Mouse (Mus musculus) liver, postnatal 0 days (tissue): ENCODE measurements around the gene Dctn1. TPM values are rescaled to one million over a fixed set of nuclear protein-coding genes. Genes with fewer than 3 reads are reported as not detected.

Experiments
- ATAC-seq: fragments of 200-750 bp; cut with Nextera tagmentation; 2 replicates; pipeline ENCODE4 v1.8.0; 2017; ENCODE audit warnings: mild to moderate bottlenecking, moderate library complexity
- DNase-seq: peaks from one replicate; pipeline ENCODE4 v3.0.0-alpha.2; 2016
- H3K27ac ChIP-seq: fragments of 300-500 bp; sonication (generic); 2 replicates; pipeline ENCODE4 v1.5.1; 2014; ENCODE audit warnings: antibody characterized with exemption, moderate library complexity, mild to moderate bottlenecking, low read depth
- H3K27me3 ChIP-seq: fragments of 300-500 bp; sonication (generic); 2 replicates; pipeline ENCODE4 v1.6.1; 2014; ENCODE audit warnings: low read length, control low read depth, mixed read lengths; ENCODE audit not compliant: insufficient read depth
- H3K36me3 ChIP-seq: fragments of 300-500 bp; sonication (generic); replicated peaks from 2 replicates; pipeline ENCODE4 v1.6.1; 2014; ENCODE audit warnings: mild to moderate bottlenecking, control low read depth, low read length, moderate library complexity, mixed read lengths; ENCODE audit not compliant: insufficient read depth
- H3K4me1 ChIP-seq: fragments of 300-500 bp; sonication (generic); 2 replicates; pipeline ENCODE4 v1.6.1; 2014; ENCODE audit warnings: antibody characterized with exemption, mild to moderate bottlenecking, control low read depth; ENCODE audit not compliant: insufficient read depth
- H3K4me2 ChIP-seq: fragments of 300-500 bp; sonication (generic); 2 replicates; pipeline ENCODE4 v1.6.1; 2014; ENCODE audit warnings: low read depth, mild to moderate bottlenecking, low read length, moderate library complexity, mixed read lengths
- H3K4me3 ChIP-seq: fragments of 300-500 bp; sonication (generic); 2 replicates; pipeline ENCODE4 v1.5.1; 2014; ENCODE audit warnings: low read depth, low read length
- H3K9ac ChIP-seq: fragments of 300-500 bp; sonication (generic); replicated peaks from 2 replicates; pipeline ENCODE4 v1.6.1; 2014; ENCODE audit warnings: mild to moderate bottlenecking, moderate library complexity
- H3K9me3 ChIP-seq: fragments of 300-500 bp; sonication (generic); 2 replicates; pipeline ENCODE4 v1.6.1; 2016; ENCODE audit warnings: mild to moderate bottlenecking, control low read depth, low read length, mixed read lengths
- CTCF ChIP-seq: sonication (generic); IDR thresholded peaks from 2 replicates; pipeline ENCODE4 v1.5.1; 2016; ENCODE audit warnings: antibody characterized with exemption, low read depth
- EP300 ChIP-seq: IDR thresholded peaks from 2 replicates; pipeline ENCODE4 v1.6.1; 2016; ENCODE audit warnings: antibody characterized with exemption, low read depth, mild to moderate bottlenecking
- WGBS: fragments of 180-500 bp; shearing (Covaris S2); extraction: QIAGEN DNeasy Blood & Tissue Kit; methylation state at CpG from one replicate; pipeline ENCODE4 v1.1.7; 2014; ENCODE audit not compliant: insufficient replicate concordance; 5-methylcytosine and 5-hydroxymethylcytosine counted together
- polyA plus RNA-seq: library from polyadenylated mRNA; unstranded; fragments of >200 nt; fragmentation: Nextera tagmentation; extraction: Ambion mirVana; gene quantifications from 2 replicates; pipeline ENCODE4 v1.2.1, GENCODE M21; 2015

Dctn1 gene
- polyA plus RNA-seq, 1 experiment from 2014 or later, result 14.7 TPM

GRCm38 (mm10) chr6:83206321-83206720 is 40.6 kb downstream of the Dctn1 start:
- Histone ChIP-seq H3K36me3 (no peaks in the 10 kb centered on the region), H3K9ac (no peak overlapping the region), H3K4me1 (no peaks in the 10 kb centered on the region), H3K27me3 (no peaks in the 10 kb centered on the region), H3K27ac (no peak overlapping the region), H3K4me3 (no peak overlapping the region), H3K4me2 (no peak overlapping the region), H3K9me3 (no peaks in the 10 kb centered on the region)
- no peak for DNase-seq
- ATAC-seq, result no peak
- TF ChIP-seq CTCF, result no peak
- no peak for TF ChIP-seq EP300
- WGBS, result 81% methylated on average over 11 of the region's 11 CpGs

GRCm38 (mm10) chr6:83207361-83208049 is 41.8 kb downstream of the Dctn1 start:
- no peaks in the 10 kb centered on the region for H3K9me3 ChIP-seq
- DNase-seq (no peak), ATAC-seq (no peak)
- no peak for TF ChIP-seq CTCF
- no peak for TF ChIP-seq EP300
- WGBS, result 55% methylated on average over 9 of the region's 9 CpGs
- H3K4me3 ChIP-seq, result no peak overlapping the region
- no peaks in the 10 kb centered on the region for H3K36me3 ChIP-seq
- H3K27me3 ChIP-seq, result no peaks in the 10 kb centered on the region
- H3K27ac ChIP-seq, result no peak overlapping the region
- H3K4me1 ChIP-seq, result no peaks in the 10 kb centered on the region
- no peak overlapping the region for H3K9ac ChIP-seq
- no peak overlapping the region for H3K4me2 ChIP-seq

GRCm38 (mm10) chr6:83208050-83208400 is 42.3 kb downstream of the Dctn1 start:
- Histone ChIP-seq H3K36me3 (no peaks in the 10 kb centered on the region), H3K4me1 (no peaks in the 10 kb centered on the region), H3K9ac (no peak overlapping the region), H3K4me3 (no peak overlapping the region), H3K27ac (no peak overlapping the region), H3K9me3 (no peaks in the 10 kb centered on the region), H3K27me3 (no peaks in the 10 kb centered on the region), H3K4me2 (no peak overlapping the region)
- TF ChIP-seq EP300 (no peak), CTCF (no peak)
- 89% methylated on average over 2 of the region's 2 CpGs for WGBS
- no peak for ATAC-seq
- DNase-seq, result no peak

- Histone ChIP-seq H3K36me3 (no peaks in the 10 kb centered on the region), H3K27ac (no peak overlapping the region), H3K4me1 (no peaks in the 10 kb centered on the region), H3K4me2 (no peak overlapping the region), H3K9ac (no peak overlapping the region), H3K4me3 (no peak overlapping the region), H3K9me3 (no peaks in the 10 kb centered on the region), H3K27me3 (no peaks in the 10 kb centered on the region)
- WGBS, result 51% methylated on average over 2 of the region's 2 CpGs
- DNase-seq (no peak), ATAC-seq (no peak)
- TF ChIP-seq CTCF, result no peak
- TF ChIP-seq EP300, result no peak
Measured at GRCm38 (mm10) chr6:83210495-83210894, 44.8 kb downstream of the Dctn1 start.

- no peaks in the 10 kb centered on the region for H3K9me3 ChIP-seq
- DNase-seq (no peak), ATAC-seq (no peak)
- H3K27ac ChIP-seq, result no peak overlapping the region
- H3K4me2 ChIP-seq, result no peak overlapping the region
- WGBS, result 54% methylated on average over 5 of the region's 5 CpGs
- H3K9ac ChIP-seq, result no peak overlapping the region
- H3K4me1 ChIP-seq, result no peaks in the 10 kb centered on the region
- H3K27me3 ChIP-seq, result no peaks in the 10 kb centered on the region
- H3K4me3 ChIP-seq, result no peak overlapping the region
- TF ChIP-seq EP300 (no peak), CTCF (no peak)
- H3K36me3 ChIP-seq, result no peaks in the 10 kb centered on the region
Measured at GRCm38 (mm10) chr6:83211526-83211925, 45.8 kb downstream of the Dctn1 start.

GRCm38 (mm10) chr6:83215002-83215666 is 49.4 kb downstream of the Dctn1 start:
- H3K36me3 ChIP-seq, result no peaks in the 10 kb centered on the region
- H3K27ac ChIP-seq, result no peak overlapping the region
- 18% methylated on average over 7 of the region's 7 CpGs for WGBS
- H3K9ac ChIP-seq, result no peak overlapping the region
- H3K27me3 ChIP-seq, result no peaks in the 10 kb centered on the region
- no peaks in the 10 kb centered on the region for H3K4me1 ChIP-seq
- no peak overlapping the region for H3K4me3 ChIP-seq
- H3K4me2 ChIP-seq, result no peak overlapping the region
- peak; percentile 89 for TF ChIP-seq CTCF
- TF ChIP-seq EP300, result no peak
- H3K9me3 ChIP-seq, result no peaks in the 10 kb centered on the region
- no peak for ATAC-seq
- DNase-seq, result peak; percentile 71
